Mouse (Mus musculus): ENCODE measurements around the gene Abcg4.

Gene Abcg4

DNA sequence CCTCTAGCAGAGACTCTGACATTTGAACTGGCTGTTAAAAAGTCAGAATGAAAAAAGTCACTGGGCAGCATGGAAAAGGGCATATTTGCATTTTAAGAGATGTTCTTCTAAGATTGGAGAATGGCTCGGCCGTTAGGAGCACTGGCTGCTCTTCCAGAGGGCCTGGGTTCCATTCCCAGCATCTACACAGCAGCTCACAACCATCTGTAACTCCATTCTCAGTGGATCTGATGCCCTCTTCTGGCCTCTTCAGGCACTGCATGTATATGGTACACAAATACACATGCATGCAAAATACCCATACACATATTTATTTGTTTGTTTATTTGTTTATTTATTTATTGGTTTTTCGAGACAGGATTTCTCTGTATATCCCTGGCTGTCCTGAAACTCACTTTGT, 19.3 kb downstream of the Abcg4 start:
- DNase-seq = peak in 1 of 2 experiments; percentile 46

DNA sequence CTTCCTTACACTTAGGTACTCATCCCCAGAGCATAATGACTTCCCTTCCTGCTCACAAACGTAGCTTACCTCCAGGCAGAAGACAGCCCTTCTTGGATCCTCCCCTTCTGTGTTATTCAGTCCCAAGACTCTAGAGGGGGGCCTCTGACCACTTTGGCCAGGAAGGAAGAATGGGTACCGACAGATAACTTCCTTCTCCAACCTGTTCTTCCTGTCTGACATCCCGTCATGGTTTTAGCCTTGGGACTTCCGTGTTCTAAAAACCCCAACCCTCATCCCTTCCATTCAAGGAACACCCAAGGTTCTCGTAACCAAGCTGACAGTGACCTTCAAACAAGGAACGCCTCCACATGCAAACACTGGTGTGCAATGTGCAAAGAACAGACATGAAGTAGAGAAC, 20.0 kb downstream of the Abcg4 start, which contains the start of gene Nlrx1:
TSS of gene Nlrx1 (minus strand) at position 168 of the 400 bp plus-strand sequence.
- peak in 1 of 2 experiments; percentile 51 for DNase-seq

DNA sequence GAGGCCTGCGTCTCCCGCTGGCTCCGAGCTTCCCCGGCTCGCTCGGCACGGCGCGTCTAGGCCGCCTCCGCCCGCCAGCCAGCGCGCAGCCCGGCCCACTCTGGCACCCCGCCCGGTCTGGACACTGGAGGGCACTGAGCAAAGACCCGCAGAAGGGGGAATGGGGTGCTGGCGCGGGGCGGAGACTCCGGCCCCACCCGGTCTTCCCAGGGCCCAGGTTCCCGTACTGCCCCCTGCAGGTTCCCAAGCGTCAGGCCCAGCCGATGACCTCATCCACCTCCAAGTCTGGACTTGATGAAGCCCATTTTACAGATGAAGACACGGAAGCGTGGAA, 20.4 kb downstream of the Abcg4 start:
- DNase-seq = peak; percentile 95 to 96

DNA sequence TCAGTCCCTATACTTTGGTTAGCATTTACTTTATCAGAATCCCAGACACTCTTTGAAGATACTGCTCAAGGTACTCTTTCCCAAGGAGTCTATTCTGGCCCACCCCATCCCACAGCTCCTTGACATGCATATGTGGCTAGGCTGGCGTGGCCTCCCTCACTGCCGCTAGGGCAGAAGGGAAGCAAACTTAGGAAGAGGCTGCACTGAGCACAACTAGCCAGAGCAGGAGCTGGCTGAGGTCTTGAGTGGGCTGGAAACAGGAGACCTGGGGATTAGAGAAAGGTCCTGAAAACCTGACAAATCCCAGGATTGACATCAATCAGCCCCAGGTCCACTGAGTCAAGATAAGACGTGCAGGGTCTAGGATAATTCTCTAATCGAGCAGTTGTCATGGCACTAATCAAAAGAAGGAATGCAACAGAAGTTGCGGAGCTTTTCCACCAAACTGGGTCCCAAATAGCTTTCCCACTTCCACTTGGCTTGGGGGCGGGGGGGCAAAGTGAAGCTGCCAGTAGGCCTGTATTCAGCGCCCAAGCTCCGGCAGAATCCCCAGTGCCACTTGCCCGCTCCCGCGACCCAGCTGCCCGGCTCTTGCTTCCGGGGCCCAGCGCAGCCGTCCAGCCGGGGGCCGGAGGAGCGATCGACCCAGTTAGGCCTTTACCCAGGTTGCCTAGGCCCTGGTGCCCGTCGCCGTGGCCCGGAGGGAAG, 20.9 kb downstream of the Abcg4 start:
- peak; percentile 51 to 61 for DNase-seq

DNA sequence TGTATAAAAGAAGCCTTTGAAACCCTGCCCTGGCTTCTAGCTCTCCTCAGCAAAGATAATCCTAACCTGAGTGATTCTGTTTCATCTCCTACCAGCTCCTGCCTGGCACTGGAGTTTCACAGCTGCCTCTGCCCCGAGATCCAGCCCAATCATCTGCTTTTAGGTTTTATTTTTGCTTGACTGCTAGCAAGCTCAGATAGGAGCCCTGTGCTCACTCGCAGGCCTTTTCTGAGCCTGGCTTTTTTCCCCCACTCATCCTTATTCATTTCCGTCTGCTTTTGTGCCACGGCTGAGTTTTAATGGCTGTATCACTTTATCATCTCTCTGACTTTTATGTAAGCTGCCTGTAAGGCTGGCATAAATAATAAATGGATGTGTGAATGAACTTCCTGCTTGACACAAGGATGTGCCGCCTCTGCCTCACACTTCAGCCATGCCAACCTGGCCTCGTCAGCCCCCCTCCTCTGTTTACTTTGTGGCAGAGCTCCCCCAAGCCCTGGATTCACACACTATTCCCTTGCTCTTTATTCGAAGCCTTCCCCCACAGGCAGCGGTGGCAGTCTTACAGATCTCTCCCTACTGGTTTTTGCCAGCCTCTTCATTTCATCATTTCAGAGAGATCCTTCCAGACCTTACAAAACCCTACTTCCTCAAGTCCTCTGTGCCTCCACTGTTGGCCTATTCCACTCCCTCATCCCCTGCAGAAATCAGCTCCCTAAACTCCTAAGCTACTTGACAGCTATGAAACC, 21.8 kb downstream of the Abcg4 start:
- DNase-seq = no peak

DNA sequence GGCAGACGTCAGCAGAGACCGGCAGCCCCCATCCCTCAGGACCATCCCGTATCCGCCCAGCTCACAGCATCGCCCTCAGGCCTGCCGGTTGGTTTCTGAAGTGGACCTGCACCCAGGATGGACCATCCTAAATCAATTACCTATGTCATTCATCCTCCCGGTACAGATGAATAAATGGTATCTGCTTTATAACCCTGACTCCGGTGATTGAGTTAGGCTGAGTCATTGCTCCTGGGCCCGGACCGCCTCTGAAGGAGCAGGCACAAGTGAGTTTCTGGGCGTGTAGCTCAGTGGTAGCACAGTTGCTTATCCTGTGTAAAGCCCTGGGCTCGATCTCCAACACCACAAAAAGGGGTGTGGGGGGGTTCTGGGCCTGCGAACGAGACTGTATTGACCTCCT, 27.0 kb downstream of the Abcg4 start:
- no peak for DNase-seq

DNA sequence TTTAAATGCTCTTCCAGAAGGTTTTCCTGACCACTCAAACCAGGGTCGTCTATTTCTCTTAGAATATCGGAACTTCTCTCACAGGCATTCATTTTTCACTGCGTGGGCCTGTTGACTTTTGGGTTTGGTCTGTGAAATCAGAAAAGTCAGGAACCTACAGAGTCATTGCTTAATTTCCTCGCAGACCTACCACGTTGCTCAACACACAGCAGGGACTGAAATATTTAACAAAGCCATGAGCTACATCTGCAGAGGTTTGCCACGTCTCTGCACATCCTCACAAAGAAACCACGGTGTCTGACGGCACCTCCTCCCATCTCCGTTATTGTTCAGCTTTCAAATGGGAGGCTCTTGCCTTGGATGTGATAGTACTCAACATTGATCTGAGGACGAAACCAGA, 29.4 kb downstream of the Abcg4 start:
- no peak for DNase-seq

DNA sequence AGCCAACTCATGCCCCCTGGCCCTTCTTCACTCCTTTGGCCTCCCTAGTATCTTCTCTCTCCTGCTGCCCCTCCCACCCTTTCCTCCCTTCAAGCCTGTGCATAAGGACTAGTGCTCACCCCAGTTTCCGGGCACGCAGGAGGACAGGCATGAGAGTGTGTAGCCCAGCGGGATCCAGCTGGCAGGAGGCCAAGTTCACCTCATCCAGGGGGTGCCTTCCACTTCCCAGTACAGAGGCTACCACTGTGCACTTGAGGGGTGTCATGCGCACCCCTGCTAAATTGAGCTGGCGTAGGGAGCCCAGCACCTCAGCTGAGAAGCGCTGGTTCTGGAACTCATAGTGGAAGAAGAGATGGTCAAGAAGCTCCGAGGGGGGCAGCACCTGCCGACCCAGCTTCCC, 32.2 kb downstream of the Abcg4 start:
- DNase-seq = no peak

DNA sequence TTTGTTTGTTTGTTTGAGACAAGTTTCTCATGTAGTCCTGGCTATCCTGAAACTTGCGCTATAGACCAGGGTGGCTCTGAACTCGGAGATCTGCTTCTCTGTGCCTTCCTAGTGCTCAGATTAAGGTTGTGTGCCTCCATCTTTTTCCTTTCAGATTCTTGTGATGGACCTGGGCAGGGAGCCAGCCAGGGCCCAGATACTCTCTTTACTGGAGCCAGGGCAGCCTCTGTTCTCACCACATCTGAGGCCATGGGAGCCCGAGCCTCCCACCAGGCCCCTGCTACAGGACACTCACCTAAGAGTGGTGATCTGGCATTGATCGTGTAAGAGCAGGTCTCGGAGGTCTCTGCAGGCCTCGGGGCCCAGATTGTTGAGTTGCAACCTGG, 33.3 kb downstream of the Abcg4 start:
- DNase-seq = no peak

DNA sequence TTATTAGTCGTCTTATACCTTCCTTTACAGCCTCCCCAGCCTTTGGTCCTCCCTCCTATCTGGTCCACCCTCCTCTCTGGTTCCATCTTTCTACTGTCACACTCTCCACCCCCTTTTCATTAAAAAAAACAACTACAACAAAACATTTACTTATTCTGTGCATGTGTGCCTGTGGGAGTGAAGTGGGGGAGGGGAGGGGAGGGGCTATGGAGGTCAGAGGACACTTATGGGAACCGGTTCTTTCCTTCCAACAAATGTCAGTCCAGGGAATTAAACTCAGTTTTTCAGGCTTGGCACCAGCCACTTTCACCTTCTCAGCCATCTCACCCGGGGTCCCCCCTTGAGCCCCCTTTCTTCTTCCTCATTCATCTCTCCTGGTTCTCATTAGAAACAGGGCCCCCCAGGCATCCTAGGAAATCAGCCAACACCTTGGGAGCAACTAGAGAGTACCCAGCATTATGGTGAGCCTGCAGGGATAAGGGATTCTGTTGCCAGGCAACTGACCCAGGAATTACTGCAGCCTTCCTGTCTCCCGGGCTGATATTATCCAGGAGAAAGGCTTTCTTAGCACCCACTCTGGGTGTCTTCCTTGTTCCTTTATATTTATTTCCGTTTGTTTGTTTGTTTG, 33.8 kb downstream of the Abcg4 start:
- no peak for DNase-seq

DNA sequence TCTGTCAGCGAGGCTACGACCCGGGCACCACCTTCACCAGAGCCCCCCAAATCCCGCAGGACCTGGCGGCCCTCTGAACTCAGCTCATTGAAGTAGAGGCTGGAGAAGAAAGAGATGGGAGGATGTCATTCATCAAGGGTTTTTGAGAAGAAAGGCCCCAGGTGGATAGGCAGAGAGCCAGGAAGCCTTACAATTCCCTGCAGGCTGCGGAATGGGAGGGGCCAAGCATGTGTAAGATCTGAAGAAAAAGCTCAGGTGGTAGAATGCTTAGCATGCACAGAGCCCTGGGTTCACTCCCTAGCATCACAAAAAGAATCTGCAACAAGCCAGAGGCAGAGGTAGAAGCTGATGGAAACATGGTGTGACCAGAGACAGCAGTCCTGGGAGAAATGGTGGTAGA, 35.0 kb downstream of the Abcg4 start:
- no peak for DNase-seq

DNA sequence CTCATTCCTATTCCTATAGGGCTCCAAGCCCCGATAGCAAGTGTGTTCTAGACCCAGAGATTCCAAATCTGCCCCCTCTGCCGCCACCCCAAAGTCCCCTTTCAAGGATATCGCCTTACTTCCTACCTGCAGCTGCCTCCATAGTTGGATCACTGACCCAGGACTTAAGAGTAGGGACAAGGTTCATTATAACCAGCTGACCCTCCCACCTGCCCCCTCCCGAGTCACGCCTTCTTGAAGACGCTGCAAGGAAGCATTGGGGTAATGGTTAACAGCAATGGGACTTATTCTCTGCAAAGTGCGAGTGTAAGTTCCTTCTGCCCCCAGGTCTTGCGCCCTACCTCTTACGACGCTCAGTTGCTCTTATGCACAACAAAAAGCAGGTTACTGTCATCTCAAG, 37.1 kb downstream of the Abcg4 start, which contains the start of gene Pdzd3:
TSS of gene Pdzd3 (minus strand) at position 158 of the 400 bp plus-strand sequence.
- no peak for DNase-seq

DNA sequence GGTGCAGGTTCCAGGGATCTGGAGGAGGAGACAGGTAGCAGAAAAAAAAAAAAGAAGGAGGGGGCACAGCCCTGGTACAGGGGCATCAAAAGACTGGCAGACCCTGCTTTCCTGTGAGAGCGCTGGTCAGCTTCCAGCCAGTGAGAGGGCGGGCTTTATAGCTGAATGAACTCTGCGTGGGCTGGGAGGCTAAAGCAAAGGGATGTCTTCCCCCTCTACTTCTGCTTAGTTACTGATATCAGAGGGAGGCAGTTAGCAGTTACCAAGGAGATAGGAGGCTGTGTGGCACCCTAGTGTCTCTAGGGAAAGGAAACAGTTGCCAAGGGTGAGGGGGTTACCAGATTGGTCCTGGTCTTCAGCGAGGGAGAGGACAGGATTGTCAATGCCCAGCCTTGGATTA, 38.0 kb downstream of the Abcg4 start:
- no peak for DNase-seq

DNA sequence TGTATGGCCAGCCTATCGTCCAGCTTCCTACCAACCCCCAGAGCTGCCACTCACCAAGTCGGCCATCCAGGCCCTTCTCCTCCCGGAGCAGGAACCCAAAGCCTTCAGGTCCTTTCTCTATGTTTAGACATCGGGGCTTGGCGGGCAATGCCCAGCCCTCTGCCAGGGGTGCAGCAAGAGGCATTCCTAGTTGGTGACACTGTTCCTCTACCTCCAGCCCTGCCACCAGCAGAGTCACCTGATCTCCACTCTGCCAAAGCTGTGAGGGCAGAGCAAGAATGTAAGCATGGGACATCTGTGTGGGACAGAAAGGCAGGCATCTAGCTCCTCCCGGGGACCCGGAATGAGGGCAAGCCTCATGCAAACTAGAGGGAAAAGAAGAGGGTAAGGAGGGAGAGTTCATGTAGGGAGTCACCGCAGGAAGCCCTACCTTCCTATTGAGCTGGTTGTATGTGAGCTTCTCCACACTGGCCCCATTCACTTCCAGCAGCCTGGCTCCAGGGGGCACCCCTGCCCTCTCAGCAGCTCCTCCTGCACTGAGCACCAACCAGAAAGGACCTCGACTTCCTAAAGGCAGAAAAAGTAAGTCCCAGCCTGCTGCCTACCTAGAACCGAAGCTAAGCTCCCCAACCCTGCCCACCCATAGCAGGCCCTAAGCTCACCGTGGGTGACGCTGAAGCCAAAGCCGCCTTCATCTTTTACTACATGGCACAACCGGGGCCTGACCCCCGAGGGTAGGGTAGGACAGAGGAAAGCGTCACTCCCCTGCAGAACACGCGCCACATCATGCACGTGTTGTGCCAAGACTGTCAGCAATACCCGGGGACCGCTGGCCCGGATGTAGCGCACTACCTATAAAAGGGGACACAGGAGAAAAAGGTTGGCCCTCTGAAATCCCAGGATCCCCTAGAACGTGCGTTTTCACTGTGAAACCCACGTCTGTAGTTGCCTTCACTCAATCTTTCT, 39.0 kb downstream of the Abcg4 start:
- peak; percentile 78 to 83 for DNase-seq

DNA sequence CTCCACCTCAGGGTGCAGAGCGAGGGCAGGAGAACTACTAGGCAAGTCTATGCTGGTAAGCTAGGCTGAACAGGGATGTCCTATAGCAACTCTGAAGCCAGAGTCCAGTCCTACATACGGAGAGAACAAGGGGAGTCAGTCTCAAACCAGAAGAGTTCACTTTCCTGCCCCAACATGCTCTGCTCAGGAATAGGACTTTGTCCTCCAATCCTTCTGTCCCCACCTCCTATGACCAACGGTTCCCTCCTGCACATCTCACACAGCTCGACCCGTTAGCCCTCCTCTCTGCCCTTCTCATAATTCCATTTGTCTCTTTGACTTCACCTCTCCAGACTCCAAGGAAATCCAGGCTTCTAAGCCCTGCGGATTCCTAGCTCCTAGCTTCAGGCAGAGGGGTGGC, 40.5 kb downstream of the Abcg4 start:
- DNase-seq = no peak

DNA sequence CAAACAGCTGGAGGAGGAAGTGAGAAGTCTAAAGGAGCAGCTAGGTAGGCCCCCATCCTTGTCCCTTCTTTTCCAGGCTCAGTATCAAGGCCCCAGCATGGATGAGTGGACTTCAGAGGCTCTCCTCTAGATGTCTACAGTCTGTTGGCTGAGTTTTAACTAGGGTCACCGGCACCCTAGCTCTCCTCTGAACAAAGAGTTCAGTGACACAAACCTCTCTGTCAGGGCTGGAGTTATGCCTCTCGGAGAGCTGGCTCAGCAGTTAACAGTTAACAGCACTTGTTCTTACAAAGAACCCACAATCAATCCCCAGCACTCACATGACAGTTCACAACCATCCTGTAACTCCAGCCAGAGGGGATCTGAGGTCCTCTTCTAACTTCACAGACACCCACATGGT, 44.8 kb downstream of the Abcg4 start:
- no peak for DNase-seq

DNA sequence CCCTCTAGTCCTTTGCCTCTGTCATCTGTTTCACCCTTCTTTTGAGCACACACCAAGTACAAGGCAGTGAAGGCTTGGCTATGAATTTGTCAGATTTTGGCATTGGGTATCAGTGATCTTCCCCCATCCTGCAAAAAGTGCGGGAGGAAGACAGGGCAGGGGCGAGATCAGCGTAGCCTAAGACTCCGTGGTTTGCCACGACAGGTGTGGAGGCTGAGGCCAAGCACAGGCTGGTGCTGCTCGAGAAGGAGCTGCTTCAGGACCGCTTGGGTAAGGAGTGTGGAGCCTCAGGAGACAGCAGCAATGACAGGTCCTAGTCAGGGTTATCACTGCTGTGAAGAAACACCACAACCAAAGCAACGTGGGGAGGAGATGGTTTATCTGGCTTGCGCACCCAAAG, 47.0 kb downstream of the Abcg4 start:
- no peak for DNase-seq

DNA sequence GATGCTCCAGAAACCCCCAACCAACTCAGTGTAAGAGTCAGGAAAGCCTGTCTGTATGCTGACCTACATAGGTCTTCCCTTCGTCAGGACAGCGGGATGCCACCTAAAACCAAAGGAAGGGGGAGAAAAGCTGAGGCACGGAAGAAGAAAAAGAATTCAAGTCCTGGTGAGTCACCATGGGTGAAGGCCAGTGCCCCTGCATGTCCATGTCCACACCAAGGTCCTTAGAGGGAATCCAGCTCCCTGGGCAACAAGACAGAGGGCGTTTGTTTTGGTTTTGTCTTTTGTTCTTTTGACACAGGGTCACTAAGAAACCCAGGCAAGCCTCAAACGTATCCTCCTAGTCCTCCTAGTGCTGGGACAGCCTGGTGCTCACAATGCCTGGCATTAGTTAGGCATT, 47.5 kb downstream of the Abcg4 start:
- no peak for DNase-seq

DNA sequence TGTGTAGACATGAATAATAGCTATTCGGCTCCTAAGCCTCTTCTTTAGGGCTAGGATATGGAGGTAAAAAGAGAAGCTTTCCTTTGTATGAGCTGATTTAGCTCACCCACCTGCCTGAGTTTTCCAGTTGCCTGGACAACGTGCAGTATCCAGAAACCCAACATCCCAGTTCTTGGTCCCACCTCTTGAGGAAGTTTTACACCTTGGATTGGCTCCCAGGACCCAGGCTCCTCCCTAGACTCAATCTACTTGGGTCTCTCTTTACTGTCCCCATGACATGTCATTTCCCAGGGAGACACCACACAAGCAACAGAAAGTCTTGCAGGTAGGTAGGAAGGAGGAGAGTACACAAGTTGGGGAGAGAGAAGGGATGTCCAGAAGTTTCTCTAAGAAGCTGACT, 48.0 kb downstream of the Abcg4 start, which contains the start of gene Ccdc153:
TSS of gene Ccdc153 (plus strand) at position 278 of the 400 bp plus-strand sequence.
- DNase-seq = no peak

DNA sequence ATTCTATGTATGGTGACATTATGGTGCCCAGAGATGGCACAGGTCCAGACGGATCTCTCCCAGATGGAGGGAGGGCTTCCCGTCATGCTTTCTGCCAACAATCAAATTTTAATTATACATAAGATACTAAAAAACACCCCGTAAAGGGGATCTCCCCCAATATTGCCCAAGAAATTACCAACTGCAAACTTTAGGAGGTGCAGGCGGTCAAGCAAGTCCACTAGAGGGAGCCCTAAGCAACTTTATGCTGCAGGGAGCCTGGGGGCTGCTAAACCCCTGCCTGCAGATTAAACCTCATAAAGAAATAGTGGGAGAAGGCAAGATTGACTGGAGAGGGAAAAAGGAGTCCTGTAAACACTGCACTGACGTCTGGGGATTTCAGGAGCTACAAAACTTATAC, 49.0 kb downstream of the Abcg4 start:
- DNase-seq = peak in 1 of 2 experiments; percentile 65

DNA sequence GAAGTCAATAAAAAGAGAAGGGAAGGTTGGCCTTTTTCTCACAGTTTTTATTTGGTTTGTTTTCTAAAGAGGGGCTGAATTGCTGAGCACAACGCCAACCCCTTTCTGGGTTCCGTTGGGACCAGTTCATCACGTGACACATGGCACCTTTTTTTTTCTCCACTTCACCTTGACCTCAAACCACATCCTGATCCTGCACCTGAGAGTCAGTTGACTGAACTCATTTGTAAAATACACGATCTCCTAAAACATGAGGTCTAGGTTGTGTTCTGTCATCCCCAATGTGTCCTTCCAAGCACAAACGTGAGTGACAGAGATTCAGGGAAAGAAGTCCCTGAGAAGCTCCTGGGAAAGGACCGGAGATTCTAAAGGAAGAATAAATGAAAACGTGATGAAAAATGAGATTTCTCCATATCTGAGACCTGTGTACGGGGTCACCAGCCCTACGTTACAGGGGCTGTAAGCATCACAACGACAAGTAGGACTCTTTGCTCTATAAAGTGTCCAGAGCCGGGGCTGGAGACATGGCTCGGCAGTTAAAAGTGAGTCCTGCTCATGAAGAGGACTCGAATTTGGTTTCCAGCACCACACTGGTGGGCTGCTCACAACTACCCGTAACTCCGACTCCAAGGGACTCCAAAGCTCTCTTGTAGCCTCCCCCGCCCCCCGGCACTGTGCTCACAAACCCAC, 49.8 kb downstream of the Abcg4 start:
- DNase-seq = no peak

DNA sequence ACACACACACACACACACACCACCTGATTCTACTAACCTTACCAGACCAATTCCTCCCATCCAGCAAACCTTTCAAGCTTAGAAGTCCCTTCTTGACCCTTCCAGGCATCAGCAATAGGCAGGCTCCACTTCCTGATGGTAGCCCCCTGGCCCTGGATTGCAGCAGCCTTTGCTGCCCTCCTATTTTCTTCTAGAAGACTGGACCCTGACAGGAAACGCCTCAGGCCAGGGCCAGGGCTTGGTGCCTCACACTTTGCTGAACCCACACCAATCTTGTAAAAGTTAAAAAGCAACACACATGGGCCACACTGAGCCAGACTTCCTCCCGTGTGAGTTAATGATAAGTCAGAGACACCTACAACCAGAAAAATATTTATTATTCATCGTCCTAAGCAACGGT, 51.3 kb downstream of the Abcg4 start:
- DNase-seq = no peak
